Mouse (Mus musculus): ENCODE results near the gene Tead3. TPM values are rescaled to one million over a fixed set of nuclear protein-coding genes. Genes with fewer than 3 reads are reported as not detected.
A peak's percentile ranks its signal among the peaks of the same experiment; 100 is the strongest.

Gene Tead3
- polyA plus RNA-seq, 1 experiment from 2014 or later, result 1.4 TPM

DNA sequence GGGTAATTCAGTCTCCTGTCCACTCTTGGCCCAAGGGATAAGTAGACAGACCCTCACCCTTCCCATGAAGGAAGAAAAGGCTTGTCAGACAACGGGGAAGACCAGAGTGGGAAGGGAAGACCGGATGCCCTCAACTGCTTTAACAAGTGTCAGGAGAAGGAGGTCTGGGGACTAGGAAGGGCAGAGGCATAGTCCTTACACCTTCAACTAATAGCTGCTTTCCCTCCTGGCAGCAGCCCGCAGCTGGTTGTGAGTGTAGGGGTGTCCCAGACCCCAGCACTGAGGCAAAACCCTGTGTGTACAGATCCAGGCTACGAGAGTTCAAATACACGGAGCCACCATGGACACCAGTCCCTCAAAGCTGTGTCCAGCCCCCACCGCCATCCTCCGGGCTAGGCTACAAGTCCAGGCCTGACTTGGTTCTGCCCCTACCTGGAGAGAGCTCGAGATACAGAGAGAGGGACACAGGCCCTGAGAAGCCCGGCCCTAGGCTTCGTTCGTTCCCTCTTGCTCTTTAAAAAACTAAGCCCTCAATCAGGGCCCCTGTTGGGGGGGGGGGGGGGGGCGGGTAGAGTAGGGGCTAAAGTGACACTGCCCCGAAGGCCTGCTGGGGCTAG is 1.2 kb downstream of the Tead3 start:
- Histone ChIP-seq H3K4me3 (ENCODE audit: low read depth, low read length) (peak overlapping the region; percentile 57), H3K9me3 (replicated peaks; ENCODE audit: control insufficient read depth, low read length, poor library complexity, severe bottlenecking) (no peaks in the 10 kb centered on the region), H3K27me3 (ENCODE audit: control insufficient read depth, insufficient read depth, low read depth, low read length) (peaks cover 12% of the 10 kb centered on the region), H3K4me1 (ENCODE audit: control insufficient read depth, insufficient read depth, low read length) (peaks cover 10% of the 10 kb centered on the region), H3K9ac (ENCODE audit: low read depth, low read length) (peak overlapping the region; percentile 74), H3K27ac (ENCODE audit: low read length) (no peak overlapping the region), H3K36me3 (ENCODE audit: control insufficient read depth, insufficient read depth, low read length) (no peaks in the 10 kb centered on the region), H3K4me2 (ENCODE audit: low read length) (peak overlapping the region; percentile 95)
- 16% methylated on average over 13 of the region's 13 CpGs for WGBS
- ATAC-seq, result no peak

DNA sequence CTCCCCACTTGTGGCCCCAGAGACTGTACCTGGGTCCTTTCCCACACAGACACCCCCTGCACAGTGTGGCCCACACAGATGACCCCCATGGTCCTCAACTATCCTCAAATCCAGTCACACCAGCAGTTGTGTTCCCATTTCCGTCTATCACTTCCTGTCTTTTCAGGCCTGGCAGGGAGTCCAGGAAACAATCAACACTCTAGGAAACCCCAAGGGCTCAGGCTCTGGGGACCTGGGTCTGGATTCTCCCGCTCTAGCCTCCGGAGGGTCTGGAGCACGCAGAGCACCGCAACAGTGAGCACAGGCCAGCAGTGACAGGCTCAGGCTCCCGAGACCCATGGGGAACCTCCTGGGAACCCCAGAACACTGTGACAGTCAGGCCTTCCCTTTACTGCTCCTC is 2.4 kb downstream of the Tead3 start:
- 64% methylated on average over 6 of the region's 6 CpGs for WGBS
- H3K4me1 ChIP-seq (ENCODE audit: control insufficient read depth, insufficient read depth, low read length), result peaks cover 10% of the 10 kb centered on the region
- ATAC-seq, result no peak

DNA sequence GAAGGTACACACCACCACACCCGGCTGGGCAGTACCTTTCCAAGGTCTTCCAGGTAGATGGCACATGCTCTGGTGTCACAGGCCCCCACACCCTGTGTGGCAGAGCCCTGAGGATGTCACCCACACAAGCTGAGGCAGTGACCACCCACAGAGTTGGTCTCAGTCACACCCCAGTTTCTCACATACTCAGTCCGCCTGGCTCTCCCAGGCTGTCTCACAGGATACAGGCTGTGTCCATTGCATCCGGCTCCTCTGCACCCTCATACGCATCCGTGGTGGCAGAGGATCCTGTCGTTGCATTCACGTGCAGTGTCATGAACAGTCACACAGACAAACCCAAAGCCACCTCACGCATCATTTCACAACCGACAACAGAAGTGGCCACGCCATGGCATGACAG is 3.3 kb downstream of the Tead3 start:
- no peak overlapping the region for H3K4me3 ChIP-seq (ENCODE audit: low read depth, low read length)
- H3K36me3 ChIP-seq (ENCODE audit: control insufficient read depth, insufficient read depth, low read length), result no peaks in the 10 kb centered on the region
- no peak overlapping the region for H3K9ac ChIP-seq (ENCODE audit: low read depth, low read length)
- no peak overlapping the region for H3K4me2 ChIP-seq (ENCODE audit: low read length)
- no peak for ATAC-seq
- 82% methylated on average over 10 of the region's 10 CpGs for WGBS
- peaks cover 7% of the 10 kb centered on the region for H3K27me3 ChIP-seq (ENCODE audit: control insufficient read depth, insufficient read depth, low read depth, low read length)
- H3K4me1 ChIP-seq (ENCODE audit: control insufficient read depth, insufficient read depth, low read length), result peaks cover 10% of the 10 kb centered on the region
- H3K9me3 ChIP-seq (replicated peaks; ENCODE audit: control insufficient read depth, low read length, poor library complexity, severe bottlenecking), result no peaks in the 10 kb centered on the region
- H3K27ac ChIP-seq (ENCODE audit: low read length), result no peak overlapping the region

More for the DNA sequence above, 2.4 kb downstream of the Tead3 start:
- H3K4me3 ChIP-seq (ENCODE audit: low read depth, low read length), result no peak overlapping the region
- H3K4me2 ChIP-seq (ENCODE audit: low read length), result no peak overlapping the region
- H3K27ac ChIP-seq (ENCODE audit: low read length), result no peak overlapping the region
- peaks cover 12% of the 10 kb centered on the region for H3K27me3 ChIP-seq (ENCODE audit: control insufficient read depth, insufficient read depth, low read depth, low read length)
- no peaks in the 10 kb centered on the region for H3K9me3 ChIP-seq (replicated peaks; ENCODE audit: control insufficient read depth, low read length, poor library complexity, severe bottlenecking)
- no peak overlapping the region for H3K9ac ChIP-seq (ENCODE audit: low read depth, low read length)
- no peaks in the 10 kb centered on the region for H3K36me3 ChIP-seq (ENCODE audit: control insufficient read depth, insufficient read depth, low read length)

DNA sequence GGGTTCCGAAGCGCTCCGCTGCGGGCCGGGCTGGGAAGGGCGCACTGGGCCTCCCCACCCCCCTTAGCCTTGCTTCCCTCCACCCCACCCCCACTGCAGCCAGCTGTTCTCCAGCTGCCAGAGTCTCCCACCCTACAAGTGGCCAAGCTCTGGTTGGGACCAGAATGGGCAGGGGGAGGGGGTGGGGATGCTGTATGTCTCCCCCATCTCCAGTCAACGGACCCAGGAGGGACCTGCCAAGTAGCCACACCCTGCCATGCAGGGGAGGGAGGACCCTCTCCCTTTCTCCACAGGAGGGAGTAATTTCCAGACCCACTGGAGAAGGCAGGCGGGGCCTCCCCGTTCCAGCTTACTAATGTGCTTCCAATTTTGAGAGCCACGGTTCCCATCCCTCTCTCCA is 4.7 kb downstream of the Tead3 start:
- Histone ChIP-seq H3K36me3 (ENCODE audit: control insufficient read depth, insufficient read depth, low read length) (no peaks in the 10 kb centered on the region), H3K4me1 (ENCODE audit: control insufficient read depth, insufficient read depth, low read length) (peaks cover 8% of the 10 kb centered on the region), H3K27ac (ENCODE audit: low read length) (no peak overlapping the region), H3K27me3 (ENCODE audit: control insufficient read depth, insufficient read depth, low read depth, low read length) (no peaks in the 10 kb centered on the region; the same call in 1 of the 2 replicates), H3K9ac (ENCODE audit: low read depth, low read length) (no peak overlapping the region), H3K4me3 (ENCODE audit: low read depth, low read length) (no peak overlapping the region), H3K4me2 (ENCODE audit: low read length) (no peak overlapping the region), H3K9me3 (replicated peaks; ENCODE audit: control insufficient read depth, low read length, poor library complexity, severe bottlenecking) (no peaks in the 10 kb centered on the region)
- ATAC-seq, result no peak
- 21% methylated on average over 9 of the region's 10 CpGs for WGBS

DNA sequence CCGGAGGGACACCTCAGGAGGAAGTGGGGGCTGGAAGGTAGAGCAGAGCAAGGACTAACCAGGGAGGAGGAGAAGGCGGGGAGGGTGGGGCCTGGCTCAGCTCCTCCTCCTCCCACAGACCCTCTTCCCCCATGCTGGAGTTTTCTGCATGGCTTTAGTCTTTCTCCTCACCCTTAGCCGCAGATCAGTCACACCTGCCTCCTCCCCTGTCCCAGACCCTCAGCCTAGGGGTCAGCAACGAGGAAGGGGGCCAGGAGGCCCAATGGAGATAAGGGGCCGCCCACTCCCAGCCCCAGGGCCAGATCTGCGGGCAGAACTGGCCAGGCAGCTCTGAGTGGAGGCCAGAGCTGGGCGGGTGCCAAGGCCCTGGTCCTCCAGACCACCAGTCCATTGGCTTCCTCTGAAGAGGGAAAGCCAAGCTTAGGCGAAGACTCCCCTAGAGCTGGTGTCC is 5.3 kb downstream of the Tead3 start:
- H3K36me3 ChIP-seq (ENCODE audit: control insufficient read depth, insufficient read depth, low read length), result no peaks in the 10 kb centered on the region
- no peaks in the 10 kb centered on the region for H3K27me3 ChIP-seq (ENCODE audit: control insufficient read depth, insufficient read depth, low read depth, low read length)
- WGBS, result 21% methylated on average over 7 of the region's 8 CpGs
- H3K4me2 ChIP-seq (ENCODE audit: low read length), result no peak overlapping the region
- no peak for ATAC-seq
- no peaks in the 10 kb centered on the region for H3K9me3 ChIP-seq (replicated peaks; ENCODE audit: control insufficient read depth, low read length, poor library complexity, severe bottlenecking)
- H3K27ac ChIP-seq (ENCODE audit: low read length), result no peak overlapping the region
- no peak overlapping the region for H3K9ac ChIP-seq (ENCODE audit: low read depth, low read length)
- H3K4me3 ChIP-seq (ENCODE audit: low read depth, low read length), result no peak overlapping the region
- peaks cover 6% of the 10 kb centered on the region for H3K4me1 ChIP-seq (ENCODE audit: control insufficient read depth, insufficient read depth, low read length)

DNA sequence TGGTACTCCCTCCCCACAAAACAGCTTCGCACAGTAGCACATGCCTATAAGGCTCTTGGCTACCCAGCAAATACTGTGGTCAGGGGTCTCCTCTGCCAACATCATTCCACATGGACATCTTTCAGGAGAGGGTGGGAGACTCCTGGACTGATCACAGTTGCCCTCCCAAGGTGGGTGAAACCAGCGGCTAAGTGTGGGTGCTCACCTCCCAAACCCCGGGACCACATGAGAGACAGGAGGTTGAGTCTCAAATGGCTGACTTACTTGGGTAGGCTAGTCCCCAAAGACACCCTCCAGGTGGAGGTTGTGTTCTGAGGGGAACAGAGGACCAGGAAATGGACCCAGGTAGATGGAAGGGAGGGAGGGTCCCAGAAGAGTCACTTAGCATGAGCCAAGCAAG is 5.9 kb downstream of the Tead3 start:
- Histone ChIP-seq H3K9me3 (replicated peaks; ENCODE audit: control insufficient read depth, low read length, poor library complexity, severe bottlenecking) (no peaks in the 10 kb centered on the region), H3K27me3 (ENCODE audit: control insufficient read depth, insufficient read depth, low read depth, low read length) (no peaks in the 10 kb centered on the region), H3K36me3 (ENCODE audit: control insufficient read depth, insufficient read depth, low read length) (no peaks in the 10 kb centered on the region), H3K4me1 (ENCODE audit: control insufficient read depth, insufficient read depth, low read length) (peaks cover 3% of the 10 kb centered on the region; the same call in 1 of the 2 replicates), H3K9ac (ENCODE audit: low read depth, low read length) (no peak overlapping the region), H3K4me3 (ENCODE audit: low read depth, low read length) (no peak overlapping the region), H3K27ac (ENCODE audit: low read length) (no peak overlapping the region), H3K4me2 (ENCODE audit: low read length) (no peak overlapping the region)
- 68% methylated on average over 3 of the region's 3 CpGs for WGBS
- no peak for ATAC-seq

DNA sequence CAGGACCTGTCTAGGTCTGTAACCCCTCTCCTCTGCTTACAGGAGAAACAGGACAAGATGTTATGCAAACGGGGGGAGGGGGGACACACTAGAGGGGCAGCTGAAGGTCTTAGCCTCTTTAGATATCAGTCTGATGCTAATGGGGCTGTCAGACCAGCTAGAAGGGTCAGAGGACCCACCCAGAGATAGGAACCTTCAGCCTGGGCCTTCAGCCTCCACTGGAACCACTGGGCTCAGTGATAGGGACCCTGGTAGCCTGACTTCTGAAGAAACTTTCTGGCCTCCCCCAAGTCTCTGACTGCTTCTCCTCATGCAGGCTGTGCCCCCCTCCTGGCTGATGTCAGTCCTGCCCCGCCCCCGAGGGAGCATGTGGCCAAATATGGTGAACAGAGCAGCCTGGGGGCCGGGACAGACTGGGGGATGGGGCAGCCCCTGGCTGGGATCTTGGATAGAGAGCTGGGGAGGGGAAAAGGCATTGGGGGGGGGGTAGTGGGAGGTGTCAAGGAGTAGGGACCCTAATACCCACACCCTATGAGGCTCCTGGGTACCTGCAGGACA is 6.5 kb downstream of the Tead3 start:
- Histone ChIP-seq H3K4me3 (ENCODE audit: low read depth, low read length) (no peak overlapping the region), H3K27me3 (ENCODE audit: control insufficient read depth, insufficient read depth, low read depth, low read length) (no peaks in the 10 kb centered on the region), H3K9ac (ENCODE audit: low read depth, low read length) (no peak overlapping the region), H3K9me3 (replicated peaks; ENCODE audit: control insufficient read depth, low read length, poor library complexity, severe bottlenecking) (no peaks in the 10 kb centered on the region), H3K4me2 (ENCODE audit: low read length) (no peak overlapping the region), H3K4me1 (ENCODE audit: control insufficient read depth, insufficient read depth, low read length) (0 out of 2 replicates have a peak, but pooled peaks cover 3% of the 10 kb centered on the region), H3K27ac (ENCODE audit: low read length) (no peak overlapping the region), H3K36me3 (ENCODE audit: control insufficient read depth, insufficient read depth, low read length) (no peaks in the 10 kb centered on the region)
- no peak for ATAC-seq
- 57% methylated on average over 4 of the region's 4 CpGs for WGBS

DNA sequence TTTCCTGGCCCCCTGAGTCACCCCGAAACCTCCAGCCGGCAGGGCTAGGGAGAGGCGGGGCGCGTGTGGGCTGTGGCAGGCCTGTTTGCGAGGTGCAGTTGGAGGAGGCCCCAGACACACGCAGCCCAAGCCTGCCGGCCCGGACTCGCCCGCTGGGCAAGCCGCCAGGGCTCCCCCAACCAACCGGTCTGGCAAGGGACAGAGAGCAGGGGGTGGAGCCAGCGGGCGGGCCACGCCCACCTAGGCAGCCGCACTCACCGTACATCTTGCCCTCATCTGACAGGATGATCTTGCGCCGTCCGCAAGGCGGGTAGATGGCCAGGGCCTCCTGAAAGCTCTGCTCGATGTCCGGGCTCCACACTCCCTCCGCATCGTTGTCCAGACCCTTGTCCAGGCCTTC is 9.5 kb downstream of the Tead3 start:
- Histone ChIP-seq H3K4me1 (ENCODE audit: control insufficient read depth, insufficient read depth, low read length) (0 out of 2 replicates have a peak, but pooled peaks cover 3% of the 10 kb centered on the region), H3K4me3 (ENCODE audit: low read depth, low read length) (peak overlapping the region; percentile 26), H3K9me3 (replicated peaks; ENCODE audit: control insufficient read depth, low read length, poor library complexity, severe bottlenecking) (no peaks in the 10 kb centered on the region), H3K9ac (ENCODE audit: low read depth, low read length) (peak overlapping the region; percentile 57), H3K4me2 (ENCODE audit: low read length) (peak overlapping the region; percentile 47), H3K27me3 (ENCODE audit: control insufficient read depth, insufficient read depth, low read depth, low read length) (no peaks in the 10 kb centered on the region), H3K27ac (ENCODE audit: low read length) (no peak overlapping the region), H3K36me3 (ENCODE audit: control insufficient read depth, insufficient read depth, low read length) (no peaks in the 10 kb centered on the region)
- peak; percentile 64 for ATAC-seq
- 4% methylated on average over 26 of the region's 26 CpGs for WGBS

DNA sequence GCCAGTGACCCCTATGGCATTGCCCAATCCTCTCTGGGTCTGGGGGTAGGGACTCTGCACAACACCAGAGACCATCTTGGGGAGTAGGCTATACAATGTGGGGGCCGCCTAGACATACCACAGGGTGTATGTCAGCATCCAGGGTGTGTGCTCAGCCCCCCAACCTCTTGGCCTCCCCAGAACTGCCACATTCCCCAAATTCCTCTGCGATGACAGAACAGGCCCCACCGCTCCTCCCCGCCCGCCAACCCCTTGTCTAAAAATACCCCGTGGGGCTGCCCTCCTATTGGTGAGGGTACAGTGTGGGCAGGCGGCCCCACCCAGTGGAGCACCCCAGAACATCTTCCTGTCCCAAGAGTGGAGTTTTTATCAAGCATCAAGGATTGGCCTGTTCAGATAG is 10.0 kb downstream of the Tead3 start:
- ATAC-seq, result no peak

More for the DNA sequence above, 10.0 kb downstream of the Tead3 start:
- peak overlapping the region; percentile 57; the same call in 1 of the 2 replicates for H3K9ac ChIP-seq (ENCODE audit: low read depth, low read length)
- no peaks in the 10 kb centered on the region for H3K27me3 ChIP-seq (ENCODE audit: control insufficient read depth, insufficient read depth, low read depth, low read length)
- H3K4me2 ChIP-seq (ENCODE audit: low read length), result no peak overlapping the region; the same call in 1 of the 2 replicates
- H3K4me3 ChIP-seq (ENCODE audit: low read depth, low read length), result no peak overlapping the region
- no peaks in the 10 kb centered on the region for H3K9me3 ChIP-seq (replicated peaks; ENCODE audit: control insufficient read depth, low read length, poor library complexity, severe bottlenecking)
- no peak overlapping the region for H3K27ac ChIP-seq (ENCODE audit: low read length)
- no peaks in the 10 kb centered on the region for H3K36me3 ChIP-seq (ENCODE audit: control insufficient read depth, insufficient read depth, low read length)
- WGBS, result 79% methylated on average over 7 of the region's 7 CpGs
- 0 out of 2 replicates have a peak, but pooled peaks cover 3% of the 10 kb centered on the region for H3K4me1 ChIP-seq (ENCODE audit: control insufficient read depth, insufficient read depth, low read length)

Data from midbrain, embryonic 16.5 days (tissue).